Mouse (Mus musculus) c-Kit-negative CD71-positive TER-119-positive erythroid progenitor cells, embryonic 14.5 days (primary cell): ENCODE measurements around the gene Cd248.
A peak's percentile ranks its signal among the peaks of the same experiment; 100 is the strongest.
"Not testable (repeated sequence)": the region's sequence is repeated elsewhere in the genome, so short reads cannot be mapped to it uniquely, and the experiment has no call there.

Source experiments
- DNase-seq: peaks from one replicate; pipeline ENCODE4 v3.0.0-alpha.2; 2013; ENCODE audit warnings: low read depth, low spot score

Cd248 gene

DNA sequence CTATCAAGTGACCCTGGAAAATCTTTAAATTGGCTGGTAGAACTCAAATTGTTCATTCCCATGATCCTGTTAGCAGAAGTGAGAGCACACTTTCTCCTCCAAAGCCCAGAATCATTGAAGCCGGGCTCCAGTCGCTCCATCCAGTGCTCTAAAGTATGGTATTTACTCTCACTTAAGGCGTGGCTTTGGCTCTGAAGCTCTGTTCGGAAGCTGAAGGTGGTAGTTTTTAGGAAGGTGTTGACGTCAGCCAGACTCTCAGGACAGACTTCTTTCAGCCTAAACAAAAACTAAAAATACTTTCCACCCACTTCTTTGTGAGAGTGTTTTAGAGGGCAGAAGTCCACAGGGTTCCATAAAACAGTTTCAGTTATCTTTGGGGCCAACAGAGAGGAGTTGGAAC lies 5.6 kb downstream of the Cd248 start:
- no peak for DNase-seq

- DNase-seq = no peak
Measured at GRCm38 (mm10) chr19:5079279-5079678, 11.4 kb downstream of the Cd248 start.

- DNase-seq = no peak
Measured at GRCm38 (mm10) chr19:5082005-5082404, 14.1 kb downstream of the Cd248 start.

- no peak for DNase-seq
Measured at GRCm38 (mm10) chr19:5082596-5082995, 14.7 kb downstream of the Cd248 start.

DNA sequence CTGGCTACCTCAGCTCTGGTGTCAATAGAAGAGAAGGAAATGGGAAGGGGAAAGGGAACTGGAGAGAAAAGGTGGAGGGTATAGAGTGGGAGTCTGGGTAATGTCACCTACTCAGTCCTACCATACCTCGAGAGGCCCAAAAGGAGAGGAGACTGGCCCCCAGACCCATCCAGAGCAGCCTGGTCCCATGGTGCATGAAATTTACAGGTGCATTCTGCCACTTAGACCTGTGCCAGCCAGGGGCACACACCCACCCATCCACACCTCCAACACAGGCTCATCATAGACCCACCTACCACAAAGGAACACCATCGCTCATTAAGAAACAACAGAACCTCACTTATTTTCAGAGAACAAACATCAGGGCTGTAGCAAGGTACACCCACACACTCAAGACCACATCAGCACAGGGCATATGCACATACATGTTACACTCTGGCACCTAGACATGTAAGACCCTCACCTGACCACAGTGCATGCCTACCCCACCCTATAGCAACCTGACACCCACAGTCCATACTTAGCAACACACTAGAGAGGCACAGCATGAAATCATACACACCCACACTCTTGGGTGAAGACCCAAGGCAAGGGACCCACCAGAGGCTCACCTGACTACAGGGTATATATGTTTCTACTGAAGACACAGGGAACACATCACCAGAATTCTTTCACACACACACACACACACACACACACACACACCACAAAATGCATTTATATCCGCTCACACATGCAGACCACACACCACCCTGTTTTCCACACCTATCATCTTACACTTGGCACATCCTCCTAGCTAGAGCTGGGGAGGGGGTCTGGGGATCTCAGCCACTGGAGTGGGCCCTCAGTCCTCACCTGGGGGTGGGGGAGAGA lies 16.3 kb downstream of the Cd248 start:
- DNase-seq = no peak

GRCm38 (mm10) chr19:5084834-5085144 lies 16.9 kb downstream of the Cd248 start:
- DNase-seq = no peak

DNA sequence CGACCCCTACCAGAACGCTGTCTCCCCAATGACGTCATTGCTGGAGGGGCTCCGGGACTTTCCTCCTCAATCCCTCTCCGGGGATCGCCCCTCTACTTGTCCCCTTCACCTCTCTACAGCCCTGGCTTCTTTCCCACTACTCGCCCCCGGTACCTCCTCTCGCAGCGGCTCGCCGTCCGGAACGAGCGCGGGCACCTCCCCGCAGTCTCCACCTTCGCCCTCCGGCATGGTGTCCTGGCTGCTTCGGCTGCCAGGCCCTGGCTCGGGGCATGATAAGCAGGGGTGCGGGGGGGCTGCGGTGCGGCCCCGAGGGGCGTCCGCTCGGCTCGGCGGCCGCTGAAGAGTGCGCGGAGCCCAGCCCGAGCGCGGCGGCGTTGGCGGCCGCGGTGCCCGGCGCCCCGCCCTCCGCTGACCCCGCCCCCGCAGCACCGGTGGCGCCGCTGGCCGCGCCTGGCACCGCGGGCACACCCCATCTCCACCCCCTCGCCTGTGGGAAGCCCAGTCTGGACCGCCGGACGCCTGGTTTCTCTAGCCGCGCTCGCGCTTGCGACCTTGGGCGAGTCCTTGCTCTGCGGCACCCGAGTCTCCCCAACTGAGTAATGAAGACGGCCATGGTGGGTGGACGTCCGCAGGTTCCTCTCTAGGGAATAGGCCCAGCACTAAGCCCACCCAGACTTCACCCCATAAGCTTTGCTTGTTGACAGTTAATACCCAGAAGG lies 17.4 kb downstream of the Cd248 start, which contains the start of gene Tmem151a:
Gene Tmem151a, minus strand, starts transcription at position 387 of the 719 bp plus-strand sequence.
- DNase-seq = no peak

GRCm38 (mm10) chr19:5086533-5086932 lies 18.7 kb downstream of the Cd248 start:
- not testable (repeated sequence) for DNase-seq

GRCm38 (mm10) chr19:5087884-5088728 lies 20.2 kb downstream of the Cd248 start, which contains the start of gene Yif1a:
Gene Yif1a (plus strand): TSS chr19:5088538.
- DNase-seq = peak; percentile 92

DNA sequence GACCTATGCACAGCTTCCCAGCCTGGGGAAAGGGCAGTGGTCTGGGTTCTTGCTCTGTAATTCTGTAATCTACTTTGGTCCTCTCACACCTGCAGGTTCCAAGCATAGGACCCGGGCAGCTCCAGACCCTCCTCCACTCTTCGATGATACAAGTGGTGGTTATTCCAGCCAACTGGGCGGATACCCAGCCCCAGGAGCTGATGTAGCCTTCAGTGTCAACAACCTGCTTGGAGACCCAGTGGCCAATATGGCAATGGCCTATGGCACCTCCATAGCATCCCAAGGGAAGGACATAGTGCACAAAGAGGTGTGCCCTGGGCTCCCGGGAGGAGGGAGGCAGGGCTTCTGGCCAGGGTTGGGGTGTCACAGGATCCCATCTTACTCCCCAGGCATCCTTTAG lies 21.4 kb downstream of the Cd248 start:
- DNase-seq = no peak

GRCm38 (mm10) chr19:5092083-5092482 lies 24.2 kb downstream of the Cd248 start:
- no peak for DNase-seq

GRCm38 (mm10) chr19:5093481-5094242 lies 25.8 kb downstream of the Cd248 start:
- no peak for DNase-seq

DNA sequence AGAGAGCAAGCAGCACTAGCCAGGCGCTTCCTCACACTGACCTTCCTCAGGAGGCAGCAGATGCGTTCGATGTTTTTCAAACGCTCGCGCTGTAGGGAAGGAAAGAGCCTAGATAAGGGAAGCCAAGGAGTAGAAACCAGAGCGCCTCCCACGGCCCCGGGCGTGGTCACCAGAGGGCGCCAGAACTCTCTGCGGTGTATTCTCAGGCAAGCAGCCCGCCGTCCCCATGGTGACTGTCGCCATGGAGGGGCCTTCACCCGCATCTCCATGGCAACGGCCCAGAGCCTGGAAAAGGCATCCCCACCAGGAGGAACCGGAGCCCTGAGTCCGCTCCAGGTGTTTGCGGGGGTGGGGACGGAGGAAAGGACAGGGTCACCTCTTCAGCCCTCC lies 26.4 kb downstream of the Cd248 start:
- no peak for DNase-seq

DNA sequence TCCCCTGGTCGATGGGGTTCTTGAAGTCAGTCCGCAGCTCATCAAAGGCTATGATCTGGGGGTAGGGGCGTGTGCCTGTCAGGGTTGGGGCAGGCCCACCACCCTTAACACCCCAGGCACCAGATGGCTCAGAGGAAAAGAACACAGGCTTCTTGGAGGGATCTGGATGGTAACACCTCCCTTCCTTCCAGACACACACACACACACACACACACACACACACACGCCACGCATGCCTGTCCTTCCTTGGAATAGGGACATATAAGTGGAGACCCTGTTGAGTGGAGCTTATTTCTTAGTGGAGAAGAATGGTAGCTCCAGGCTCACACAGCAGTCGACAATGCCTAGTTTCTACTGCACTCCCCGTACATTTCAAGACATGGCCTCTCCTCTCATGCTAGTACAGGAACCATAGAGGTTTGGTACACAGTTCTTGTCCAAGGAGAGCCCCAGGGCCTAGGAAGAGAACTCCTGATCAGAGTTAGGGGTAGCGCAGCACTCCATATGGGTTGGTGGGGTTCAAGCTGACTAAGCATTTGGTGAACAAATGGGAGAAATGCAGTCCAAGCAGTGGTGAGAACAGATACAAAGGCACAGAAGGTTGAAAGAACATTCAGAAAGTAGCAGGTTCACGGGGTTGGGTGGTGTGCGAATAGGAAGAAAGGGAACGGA lies 27.0 kb downstream of the Cd248 start:
- DNase-seq = no peak

- DNase-seq = no peak
Measured at GRCm38 (mm10) chr19:5095887-5096474, 28.1 kb downstream of the Cd248 start.

DNA sequence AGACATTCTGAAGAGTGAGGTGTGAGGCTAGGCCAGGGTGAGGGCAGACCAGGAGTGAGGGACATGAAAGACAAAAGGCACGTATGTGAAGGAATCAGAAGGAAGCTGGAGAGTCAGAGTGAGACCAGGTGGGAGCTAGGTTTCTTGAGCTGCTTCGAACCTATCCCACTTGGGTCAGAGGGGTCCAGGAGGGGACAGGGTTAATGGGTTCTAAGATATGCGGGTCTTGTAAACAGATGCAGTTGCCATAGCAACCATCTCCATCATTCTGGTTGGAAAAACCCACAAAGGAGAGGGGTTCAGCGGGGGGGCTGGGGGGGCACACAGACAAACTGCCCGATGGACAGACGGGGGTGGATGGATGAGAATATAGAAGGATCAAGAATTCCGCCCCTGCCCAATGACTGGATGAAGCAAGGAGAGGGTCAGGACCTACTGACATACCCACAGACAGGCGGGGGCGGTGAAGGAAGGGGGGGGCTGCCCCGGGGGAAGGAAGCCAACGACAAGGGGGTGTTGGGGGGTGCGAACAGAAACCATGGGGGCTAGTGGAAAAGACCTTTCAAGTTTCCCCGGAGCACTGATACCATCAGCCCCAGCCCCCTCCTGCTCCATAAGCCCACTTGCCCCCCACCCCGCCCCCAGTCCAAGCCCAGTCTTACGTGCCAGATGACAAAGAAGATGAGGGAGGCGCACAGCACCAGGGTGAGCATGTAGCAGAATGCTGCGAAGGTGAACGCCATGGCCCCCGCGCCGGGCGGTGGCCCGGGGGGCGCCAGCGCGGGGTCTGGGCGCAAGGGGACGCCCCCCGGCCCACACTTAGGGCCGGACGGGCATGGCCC lies 29.9 kb downstream of the Cd248 start:
- DNase-seq = no peak

DNA sequence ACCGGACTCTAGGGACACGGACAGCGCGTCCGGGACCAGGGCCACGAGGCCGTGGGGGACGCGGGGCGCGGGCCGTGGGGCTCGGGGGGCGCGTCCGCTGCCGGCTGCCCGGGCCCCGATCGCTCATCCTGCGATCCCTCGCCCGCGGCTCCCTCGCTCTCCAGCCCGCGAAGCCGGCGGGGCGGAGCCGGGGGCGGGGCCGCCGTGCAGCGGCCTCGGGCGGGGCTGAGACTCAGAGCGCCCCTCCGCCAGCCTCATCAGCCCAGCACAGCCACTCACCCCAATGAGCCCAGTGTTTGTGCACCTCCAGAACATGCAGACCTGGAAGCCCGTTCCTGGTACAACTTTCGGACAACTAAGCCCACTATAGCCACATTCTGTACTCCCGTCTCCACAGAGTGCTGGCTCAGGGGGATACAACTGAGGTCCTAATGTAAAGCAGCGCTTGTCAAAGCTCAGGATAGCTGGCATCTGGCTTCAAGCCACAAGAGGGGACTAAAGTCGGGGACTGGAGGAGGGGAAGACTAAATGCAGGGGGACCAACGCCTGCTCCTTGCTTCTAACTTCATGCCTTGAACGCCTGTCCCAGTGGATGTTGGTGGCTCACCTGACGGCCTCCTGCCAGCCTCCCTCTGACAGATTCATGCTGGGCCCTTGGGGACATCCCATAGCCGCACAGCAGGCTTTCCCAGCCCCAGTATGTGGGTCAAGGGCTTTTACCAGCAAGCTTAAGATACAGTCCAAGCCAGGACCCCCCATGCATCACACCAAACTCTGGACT lies 30.7 kb downstream of the Cd248 start, which contains the start of gene Cnih2:
Gene Cnih2, minus strand, starts transcription at position 159 of the 781 bp plus-strand sequence.
- no peak for DNase-seq

- DNase-seq = no peak
Measured at GRCm38 (mm10) chr19:5106074-5106473, 38.2 kb downstream of the Cd248 start.
